Mouse (Mus musculus): ENCODE results near the gene Gm44790.

DNA sequence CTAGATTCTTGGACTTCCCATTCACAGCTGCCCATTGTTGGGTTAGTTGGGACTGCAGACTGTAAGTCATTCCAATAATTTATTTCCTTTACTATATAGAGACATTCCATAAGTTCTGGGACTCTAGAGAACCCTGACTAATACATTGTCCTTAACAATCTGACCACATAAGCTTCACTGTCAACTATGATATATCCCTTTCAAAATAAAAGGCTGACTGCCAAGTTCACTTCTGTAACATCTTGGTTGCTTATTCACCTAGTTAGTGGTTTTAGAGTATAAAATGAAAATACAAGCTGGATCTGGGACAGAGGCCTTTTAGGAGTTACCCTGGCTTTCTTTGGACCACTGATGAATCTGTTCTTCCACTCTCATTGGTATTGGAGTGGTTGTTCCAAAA, 43.9 kb upstream of the Gm44790 start:
- TF ChIP-seq TAL1 (IDR thresholded peaks at IDR 0.05; ENCODE audit: low read length), result no peak
- TF ChIP-seq GATA1 (IDR thresholded peaks at IDR 0.05; ENCODE audit: low read length), result no peak

Data from erythroblast, embryonic 14.5 days (primary cell).